Comparison of ENCODE assay signal across 19 mouse cellular contexts in the genomic region with DNA sequence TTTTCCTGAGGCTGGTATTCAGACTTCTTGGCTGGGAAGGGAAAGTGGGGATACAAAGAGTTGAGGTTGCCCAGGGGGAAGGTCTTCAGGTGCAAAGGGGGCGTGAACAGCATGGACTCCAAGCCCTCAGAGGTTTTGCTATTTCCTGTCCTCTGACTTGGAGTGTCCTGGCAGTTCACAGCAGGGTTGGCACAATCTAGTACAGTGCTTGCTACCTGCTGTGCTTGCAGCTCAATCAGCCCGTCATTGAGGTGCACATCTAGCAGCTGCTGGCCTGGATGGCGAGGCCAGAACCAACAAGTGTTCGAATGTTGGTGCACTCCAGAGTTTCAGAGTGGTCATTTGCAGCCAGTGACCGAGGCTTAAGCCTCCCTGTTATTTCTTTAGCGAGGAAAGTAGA.
DNase-seq lines count a peak whose midpoint lies in the region; ATAC-seq and TF ChIP-seq lines count a peak whose summit lies in the region.
"Had no signal": no experiment of that assay in that cellular context is flagged by ENCODE, and none has a peak within 500 bp of the region (broad histone marks: within the 10 kb centered on the region; RNA-seq: fewer than 3 reads in every experiment).

No protein-coding gene starts in this region.

- no peak overlapping the region for H3K4me2 ChIP-seq in hindbrain, postnatal 0 days (ENCODE audit: low read depth, low read length)
- H3K4me2 ChIP-seq in hindbrain, embryonic 11.5 days (replicated peaks; ENCODE audit: low read depth, low read length), result no peak overlapping the region
- H3K4me2 ChIP-seq: embryonic facial prominence, embryonic 12.5 days; forebrain, embryonic 12.5 days; heart, embryonic 11.5 days; heart, embryonic 15.5 days; hindbrain, embryonic 12.5 days had no signal

- ATAC-seq in hindbrain, postnatal 0 days, result peak; percentile 38; the same call in 1 of the 2 replicates
- ATAC-seq in hindbrain, embryonic 11.5 days (ENCODE audit: low FRiP score), result no peak

- H3K27ac ChIP-seq in hindbrain, postnatal 0 days, result no peak overlapping the region
- no peak overlapping the region for H3K27ac ChIP-seq in hindbrain, embryonic 11.5 days (ENCODE audit: low read depth, low read length)
- H3K27ac ChIP-seq: embryonic facial prominence, embryonic 12.5 days; forebrain, embryonic 12.5 days; gastrocnemius, adult 2 months; heart, embryonic 15.5 days; hindbrain, embryonic 12.5 days had no signal

- H3K4me1 ChIP-seq in hindbrain, postnatal 0 days (ENCODE audit: insufficient read depth, low read length), result no peaks in the 10 kb centered on the region
- H3K4me1 ChIP-seq in hindbrain, embryonic 11.5 days (replicated peaks; ENCODE audit: control insufficient read depth, insufficient read depth, low read length), result no peaks in the 10 kb centered on the region
- H3K4me1 ChIP-seq: embryonic facial prominence, embryonic 12.5 days; forebrain, embryonic 12.5 days; heart, embryonic 15.5 days; hindbrain, embryonic 12.5 days had no signal

- H3K36me3 ChIP-seq in hindbrain, postnatal 0 days (ENCODE audit: insufficient read depth, low read length), result no peaks in the 10 kb centered on the region
- no peaks in the 10 kb centered on the region for H3K36me3 ChIP-seq in hindbrain, embryonic 11.5 days (ENCODE audit: control insufficient read depth, insufficient read depth, low read length)
- H3K36me3 ChIP-seq: embryonic facial prominence, embryonic 12.5 days; forebrain, embryonic 12.5 days; heart, embryonic 15.5 days; hindbrain, embryonic 12.5 days had no signal

- H3K9me3 ChIP-seq in hindbrain, postnatal 0 days (ENCODE audit: low read length), result no peaks in the 10 kb centered on the region
- no peaks in the 10 kb centered on the region for H3K9me3 ChIP-seq in hindbrain, embryonic 11.5 days (ENCODE audit: control insufficient read depth, low read length)
- H3K9me3 ChIP-seq: embryonic facial prominence, embryonic 12.5 days; forebrain, embryonic 12.5 days; heart, embryonic 15.5 days; hindbrain, embryonic 12.5 days had no signal

- H3K9ac ChIP-seq in hindbrain, postnatal 0 days (replicated peaks; ENCODE audit: low read length), result no peak overlapping the region
- no peak overlapping the region for H3K9ac ChIP-seq in hindbrain, embryonic 11.5 days (ENCODE audit: low read depth, low read length)
- H3K9ac ChIP-seq: embryonic facial prominence, embryonic 12.5 days; forebrain, embryonic 12.5 days; forebrain, postnatal 0 days; heart, embryonic 15.5 days; hindbrain, embryonic 12.5 days had no signal

- peak; percentile 25 for DNase-seq in cerebellum, adult 11 months
- DNase-seq in cerebellum, adult 9-11 months, result no peak
- peak; percentile 42 for DNase-seq in hindbrain, postnatal 0 days (ENCODE audit: low spot score)
- DNase-seq in hindbrain, embryonic 11.5 days (ENCODE audit: low spot score), result no peak
- DNase-seq in cerebellum, adult 11-12 months, result peak; percentile 61
- no peak for DNase-seq in kidney, adult 18-20 months
- DNase-seq in frontal cortex, postnatal 10 days (ENCODE audit: low spot score in 2 of 2), result no peak
- DNase-seq: adrenal gland, postnatal 10 days; gastrocnemius, adult 2 months; gastrocnemius, postnatal 36 days; heart, adult 18-20 months; heart, postnatal 14 days; kidney, adult 11 months had no signal

- H3K27me3 ChIP-seq in hindbrain, postnatal 0 days (ENCODE audit: insufficient read depth, low read length), result no peaks in the 10 kb centered on the region
- no peaks in the 10 kb centered on the region for H3K27me3 ChIP-seq in hindbrain, embryonic 11.5 days (ENCODE audit: control insufficient read depth, insufficient read depth, low read length)
- H3K27me3 ChIP-seq: embryonic facial prominence, embryonic 12.5 days; forebrain, embryonic 12.5 days; heart, embryonic 15.5 days; hindbrain, embryonic 12.5 days had no signal

- no peak for TF ChIP-seq CTCF in hindbrain, postnatal 0 days (IDR thresholded peaks at IDR 0.05; ENCODE audit: low read depth)

- H3K4me3 ChIP-seq in hindbrain, postnatal 0 days (ENCODE audit: low read length), result no peak overlapping the region
- H3K4me3 ChIP-seq in hindbrain, embryonic 11.5 days (ENCODE audit: low read depth, low read length), result no peak overlapping the region
- H3K4me3 ChIP-seq: embryonic facial prominence, embryonic 12.5 days; forebrain, embryonic 12.5 days; gastrocnemius, adult 2 months; heart, embryonic 15.5 days; hindbrain, embryonic 12.5 days had no signal

- WGBS in hindbrain, postnatal 0 days, result 69% methylated on average over 6 of the region's 6 CpGs
- WGBS in hindbrain, embryonic 11.5 days, result 83% methylated on average over 6 of the region's 6 CpGs

Comparison
In these comparisons a context has a peak if more than half of its experiments do, and no peak if none do; other contexts are left out.
1. DNase-seq: peak in cerebellum, adult 11 months (single experiment), hindbrain, postnatal 0 days (single experiment) and cerebellum, adult 11-12 months (single experiment); none in cerebellum, adult 9-11 months (single experiment), hindbrain, embryonic 11.5 days (single experiment), kidney, adult 18-20 months (single experiment) and frontal cortex, postnatal 10 days (0 of 2).